Mouse (Mus musculus): ENCODE data around the gene 2310061I04Rik.

GRCm38 (mm10) chr17:35917463-35918251, 20.4 kb upstream of the 2310061I04Rik start:
- TF ChIP-seq POLR2A (IDR thresholded peaks at IDR 0.05; ENCODE audit: control insufficient read depth, extremely low read depth, insufficient read depth, low read length, poor library complexity), result no peak
- TF ChIP-seq CTCF (IDR thresholded peaks at IDR 0.05; ENCODE audit: borderline replicate concordance, control insufficient read depth, extremely low read depth, insufficient read depth, low read length, poor library complexity), result no peak

All from thymus, adult 2 months (tissue).